ENCODE assay signal across 15 mouse cellular contexts in genomic region chr1:39330857-39331594, GRCm38 (mm10). TPM values are rescaled to one million over a fixed set of nuclear protein-coding genes. Genes with fewer than 3 reads are reported as not detected.
DNase-seq lines count a peak whose midpoint lies in the region; ATAC-seq and TF ChIP-seq lines count a peak whose summit lies in the region.
"Had no signal": no experiment of that assay in that cellular context is flagged by ENCODE, and none has a peak within 500 bp of the region (broad histone marks: within the 10 kb centered on the region; RNA-seq: fewer than 3 reads in every experiment).

No protein-coding gene starts in this region.

- H3K4me2 ChIP-seq in kidney, embryonic 15.5 days: no peak overlapping the region
- H3K4me2 ChIP-seq in heart, embryonic 12.5 days: no peak overlapping the region
- no peak overlapping the region for H3K4me2 ChIP-seq in intestine, embryonic 15.5 days (replicated peaks)

- no peak for TF ChIP-seq POLR2A in kidney, adult 2 months (IDR thresholded peaks at IDR 0.05; ENCODE audit: low read depth, low read length)

- no peaks in the 10 kb centered on the region for H3K36me3 ChIP-seq in kidney, adult 2 months (ENCODE audit: control insufficient read depth, insufficient read depth, low read length)
- H3K36me3 ChIP-seq in kidney, embryonic 15.5 days: no peaks in the 10 kb centered on the region
- no peaks in the 10 kb centered on the region for H3K36me3 ChIP-seq in heart, embryonic 12.5 days
- no peaks in the 10 kb centered on the region for H3K36me3 ChIP-seq in intestine, embryonic 15.5 days

- WGBS in kidney, adult 2 months: 78% methylated on average over 7 of the region's 7 CpGs
- 54% methylated on average over 7 of the region's 7 CpGs for WGBS in kidney, embryonic 15.5 days
- WGBS in heart, embryonic 12.5 days: 72% methylated on average over 7 of the region's 7 CpGs
- WGBS in intestine, embryonic 15.5 days: 71% methylated on average over 7 of the region's 7 CpGs

- no peaks in the 10 kb centered on the region for H3K4me1 ChIP-seq in kidney, adult 2 months (ENCODE audit: control insufficient read depth, insufficient read depth, low read length)
- H3K4me1 ChIP-seq in kidney, embryonic 15.5 days: no peaks in the 10 kb centered on the region
- H3K4me1 ChIP-seq in heart, embryonic 12.5 days (replicated peaks): peaks cover 29% of the 10 kb centered on the region
- no peaks in the 10 kb centered on the region for H3K4me1 ChIP-seq in intestine, embryonic 15.5 days (replicated peaks)

- no peak overlapping the region for H3K27ac ChIP-seq in kidney, adult 2 months (ENCODE audit: insufficient read depth, low read depth, low read length)
- H3K27ac ChIP-seq in kidney, embryonic 15.5 days: no peak overlapping the region
- peak overlapping the region; percentile 60 for H3K27ac ChIP-seq in heart, embryonic 12.5 days (ENCODE audit: poor library complexity, severe bottlenecking)
- no peak overlapping the region for H3K27ac ChIP-seq in intestine, embryonic 15.5 days
- H3K27ac ChIP-seq: liver, embryonic 14.5 days had no signal

- H3K27me3 ChIP-seq in kidney, adult 2 months (replicated peaks; ENCODE audit: control insufficient read depth, insufficient read depth, low read length): no peaks in the 10 kb centered on the region
- peaks cover 4% of the 10 kb centered on the region; the same call in 1 of the 2 replicates for H3K27me3 ChIP-seq in kidney, embryonic 15.5 days
- peaks cover 11% of the 10 kb centered on the region for H3K27me3 ChIP-seq in heart, embryonic 12.5 days (replicated peaks)
- no peaks in the 10 kb centered on the region for H3K27me3 ChIP-seq in intestine, embryonic 15.5 days (replicated peaks)
- H3K27me3 ChIP-seq: CH12.LX, Patski had no signal

- no peaks in the 10 kb centered on the region for H3K9me3 ChIP-seq in kidney, embryonic 15.5 days (replicated peaks)
- H3K9me3 ChIP-seq in heart, embryonic 12.5 days (replicated peaks): no peaks in the 10 kb centered on the region
- H3K9me3 ChIP-seq in intestine, embryonic 15.5 days: no peaks in the 10 kb centered on the region

- no peak overlapping the region for H3K4me3 ChIP-seq in kidney, adult 2 months (ENCODE audit: insufficient read depth, low read depth, low read length)
- H3K4me3 ChIP-seq in kidney, embryonic 15.5 days (replicated peaks): no peak overlapping the region
- no peak overlapping the region for H3K4me3 ChIP-seq in heart, embryonic 12.5 days
- no peak overlapping the region for H3K4me3 ChIP-seq in intestine, embryonic 15.5 days (replicated peaks)

- DNase-seq in adrenal gland, adult (ENCODE audit: inconsistent age in 2 of 2, low spot score in 1 of 2): peak; percentile 20 to 67
- no peak for DNase-seq in adrenal gland, postnatal 25 days
- DNase-seq in kidney, adult 2 months: peak; percentile 17
- DNase-seq in thymus, postnatal 4 days: no peak
- DNase-seq: lung, postnatal 4 days; midbrain, embryonic 14.5 days; thymus, postnatal 36 days had no signal

- no peak overlapping the region for H3K9ac ChIP-seq in kidney, embryonic 15.5 days
- no peak overlapping the region for H3K9ac ChIP-seq in heart, embryonic 12.5 days
- H3K9ac ChIP-seq in intestine, embryonic 15.5 days: no peak overlapping the region
- H3K9ac ChIP-seq: liver, embryonic 14.5 days had no signal

- ATAC-seq in kidney, embryonic 15.5 days (replicated peaks; ENCODE audit: low FRiP score): no peak
- ATAC-seq in heart, embryonic 12.5 days (ENCODE audit: insufficient number of reproducible peaks, low FRiP score): no peak
- peak; percentile 57 for ATAC-seq in intestine, embryonic 15.5 days
- ATAC-seq in frontal cortex, adult (ENCODE audit: low TSS enrichment): no peak
- ATAC-seq: forebrain, embryonic 16.5 days; Patski had no signal

- no peak for TF ChIP-seq CTCF in kidney, adult 2 months (conservative IDR thresholded peaks at IDR 0.05; ENCODE audit: insufficient read depth, insufficient read length, low read depth, low read length)

RNA-seq across cellular contexts. Expression of gene Rpl31, which starts 36.6 kb away (rescaled TPM):
- 664 and 759 TPM in 2 replicates for total RNA-seq in adrenal gland, postnatal 25 days (2021)
- polyA plus RNA-seq in kidney, adult 2 months (2012; rRNA removed): 209 and 261 TPM in 2 replicates
- 579 and 581 TPM in 2 replicates for polyA plus RNA-seq in kidney, embryonic 15.5 days (2015; fragmentation: Nextera tagmentation; extraction: Ambion mirVana)
- polyA plus RNA-seq in heart, embryonic 12.5 days (2016; fragmentation: Nextera tagmentation; extraction: Ambion mirVana): 378 and 396 TPM in 2 replicates
- polyA plus RNA-seq in intestine, embryonic 15.5 days (2015; fragmentation: Nextera tagmentation; extraction: Ambion mirVana): 528 and 550 TPM in 2 replicates

Comparison
In these comparisons a context has a peak if more than half of its experiments do, and no peak if none do; other contexts are left out.
1. DNase-seq: peak in adrenal gland, adult (2 of 2) and kidney, adult 2 months (single experiment); none in adrenal gland, postnatal 25 days (single experiment) and thymus, postnatal 4 days (single experiment).